Mouse (Mus musculus): ENCODE measurements around the gene Olfr1369-ps1. TPM values are rescaled to one million over a fixed set of nuclear protein-coding genes. Genes with fewer than 3 reads are reported as not detected.
"Not testable (repeated sequence)": the region's sequence is repeated elsewhere in the genome, so short reads cannot be mapped to it uniquely, and the experiment has no call there.

The Olfr1369-ps1 gene
- polyA plus RNA-seq (2017; shearing (Covaris generic)): under 1 TPM; 0.09 to 0.13 TPM

DNA sequence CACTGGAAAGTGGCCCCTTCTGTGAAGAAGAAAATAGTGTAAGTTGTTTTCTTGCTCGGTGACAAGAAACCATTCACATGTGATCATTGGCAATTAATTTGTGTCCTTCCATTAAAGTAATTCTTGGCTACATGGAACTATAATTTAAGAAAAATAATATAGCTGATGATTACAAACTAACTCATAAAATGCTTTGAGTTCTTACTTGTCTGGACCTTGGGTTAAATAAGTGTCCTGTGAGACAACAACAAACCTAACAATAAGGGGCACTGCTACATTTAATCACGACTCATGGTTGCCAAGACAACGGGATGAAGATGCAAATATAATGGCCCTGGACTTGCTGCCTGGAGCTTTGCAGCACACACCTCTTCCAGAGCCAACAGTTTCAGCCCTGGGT lies at the start of gene Olfr1369-ps1:
TSS of gene Olfr1369-ps1 (plus strand) at position 301 of the 400 bp plus-strand sequence.
- not testable (repeated sequence) for ATAC-seq

DNA sequence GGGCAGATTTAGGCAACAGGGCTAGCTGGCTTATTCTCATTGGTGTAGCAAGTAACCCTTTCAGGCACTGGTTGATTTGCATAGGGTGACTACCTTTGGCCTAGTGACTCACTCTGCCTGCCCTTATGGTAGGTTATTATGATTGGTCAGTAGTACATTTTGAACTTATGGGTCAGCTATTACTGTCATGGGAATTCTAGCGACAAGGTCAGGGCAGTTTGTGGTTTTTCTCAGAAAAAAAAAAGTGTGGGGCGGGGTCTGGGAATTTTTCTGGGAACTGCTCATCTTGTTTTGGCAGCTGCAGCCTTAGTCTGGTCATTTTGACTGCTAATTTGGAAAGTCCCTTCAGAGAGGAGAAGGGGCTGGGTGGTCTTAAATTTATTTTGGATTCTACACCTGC lies 45.3 kb upstream of the Olfr1369-ps1 start:
- no peak for ATAC-seq

DNA sequence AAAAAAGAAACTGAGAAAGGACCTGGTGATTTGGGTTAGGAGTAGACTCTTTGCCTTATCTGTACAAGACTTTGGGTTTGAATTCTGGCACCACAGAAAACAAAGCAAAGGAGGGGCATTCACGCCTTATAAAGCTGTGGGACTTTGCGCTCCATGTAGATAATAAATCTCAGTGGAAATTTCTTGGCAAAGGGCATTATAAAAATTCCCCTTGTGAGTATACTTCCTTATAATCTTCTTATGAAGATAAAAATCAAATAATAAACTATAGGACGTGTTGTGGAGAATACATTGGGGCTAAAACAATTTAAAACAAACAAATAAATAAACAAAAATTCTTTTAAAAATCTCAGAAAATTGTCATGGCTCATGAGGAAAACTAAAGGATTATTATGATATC lies 36.4 kb upstream of the Olfr1369-ps1 start, which contains the start of gene Olfr1370:
TSS of gene Olfr1370 (minus strand) at position 101 of the 400 bp plus-strand sequence.
- no peak for ATAC-seq

DNA sequence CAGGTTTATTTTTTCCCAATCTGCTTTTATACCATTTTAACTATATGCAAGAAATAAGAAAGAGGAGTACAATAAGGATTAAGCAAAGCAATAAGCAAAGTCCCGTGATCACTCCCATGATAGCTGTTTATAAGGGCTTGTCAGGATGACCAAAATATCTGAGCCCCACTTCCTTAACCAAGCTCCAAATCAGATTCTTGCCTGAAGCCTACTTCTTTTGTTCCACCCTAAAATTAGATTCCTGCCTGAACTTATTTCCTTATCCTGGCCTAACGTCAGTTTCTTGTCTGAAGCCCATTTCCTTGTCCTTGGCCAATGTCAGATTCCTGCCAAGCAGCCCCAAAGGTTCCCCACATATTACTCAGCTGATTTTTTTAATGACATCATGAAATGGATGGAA lies 28.6 kb upstream of the Olfr1369-ps1 start:
- no peak for ATAC-seq

DNA sequence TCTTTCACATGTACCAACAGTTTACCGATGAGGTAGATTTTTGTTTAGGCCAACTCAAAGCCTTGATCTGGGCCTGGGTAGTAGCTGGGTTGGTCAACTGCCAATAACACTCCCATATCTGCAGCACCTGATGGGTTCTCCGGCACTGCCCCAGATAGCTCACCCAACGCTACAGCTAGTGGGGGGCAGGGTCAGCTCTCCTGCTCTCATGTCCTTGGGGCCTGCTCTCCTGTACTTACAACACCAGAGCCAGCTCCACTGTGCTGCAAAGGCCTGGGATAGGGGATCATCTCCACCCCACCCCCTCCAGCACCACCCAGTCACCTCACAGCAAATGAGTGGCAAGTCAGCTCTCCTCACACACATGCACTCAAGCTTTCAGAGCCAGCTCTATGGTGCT lies 1.5 kb upstream of the Olfr1369-ps1 start:
- no peak for ATAC-seq

DNA sequence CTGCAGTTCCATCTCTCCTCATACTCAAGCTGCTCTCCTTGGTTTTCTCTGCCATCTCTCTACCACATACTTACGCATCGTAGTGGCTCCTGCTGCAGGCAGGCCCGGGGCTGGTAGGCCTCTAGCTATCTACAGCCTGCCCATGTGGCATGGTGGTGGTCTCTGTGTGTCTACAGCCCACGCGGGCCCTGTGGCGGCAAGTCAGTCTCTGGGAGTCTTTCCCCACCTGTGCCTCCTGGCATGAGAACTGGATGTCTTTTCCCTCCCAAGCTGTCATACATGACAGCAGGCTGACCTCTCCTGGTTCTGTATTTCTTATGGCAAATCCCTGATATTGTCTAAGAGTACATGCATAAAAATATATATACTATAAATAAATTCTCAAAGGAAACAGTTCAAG lies 842 bp upstream of the Olfr1369-ps1 start:
- ATAC-seq: no peak

DNA sequence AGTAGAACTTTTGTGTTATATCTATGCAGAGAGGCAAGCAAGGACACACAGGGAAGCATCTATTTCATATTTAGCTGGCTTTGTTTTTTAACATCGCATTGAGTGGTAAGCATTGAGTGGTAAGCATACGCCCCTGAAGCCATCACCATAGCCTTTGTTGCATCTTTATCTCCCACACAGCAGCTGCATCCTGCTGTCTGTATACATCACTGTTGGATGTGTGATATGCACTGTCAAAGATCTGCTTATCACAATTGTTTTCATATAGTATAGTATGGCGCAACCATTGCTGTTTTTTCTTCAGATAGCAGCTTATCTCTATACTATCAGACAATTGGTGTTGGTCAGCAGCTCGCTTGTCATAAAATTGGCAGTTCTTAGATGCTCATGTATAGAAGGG lies 2.8 kb downstream of the Olfr1369-ps1 start:
- ATAC-seq: no peak

DNA sequence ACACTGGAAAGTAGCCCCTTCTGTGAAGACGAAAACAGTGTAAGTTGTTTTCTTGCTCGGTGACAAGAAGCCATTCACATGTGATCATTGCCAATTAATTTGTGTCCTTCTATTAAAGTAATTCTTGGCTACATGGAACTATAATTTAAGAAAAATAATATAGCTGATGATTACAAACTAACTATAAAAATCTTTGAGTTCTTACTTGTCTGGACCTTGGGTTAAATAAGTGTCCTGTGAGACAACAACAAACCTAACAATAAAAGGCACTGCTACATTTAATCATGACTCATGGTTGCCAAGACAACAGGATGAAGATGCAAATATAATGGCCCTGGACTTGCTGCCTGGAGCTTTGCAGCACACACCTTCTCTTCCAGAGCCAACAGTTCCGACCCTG lies 18.1 kb downstream of the Olfr1369-ps1 start, which contains the start of gene Olfr263:
TSS of gene Olfr263 (plus strand) at position 301 of the 400 bp plus-strand sequence.
- ATAC-seq: not testable (repeated sequence)

DNA sequence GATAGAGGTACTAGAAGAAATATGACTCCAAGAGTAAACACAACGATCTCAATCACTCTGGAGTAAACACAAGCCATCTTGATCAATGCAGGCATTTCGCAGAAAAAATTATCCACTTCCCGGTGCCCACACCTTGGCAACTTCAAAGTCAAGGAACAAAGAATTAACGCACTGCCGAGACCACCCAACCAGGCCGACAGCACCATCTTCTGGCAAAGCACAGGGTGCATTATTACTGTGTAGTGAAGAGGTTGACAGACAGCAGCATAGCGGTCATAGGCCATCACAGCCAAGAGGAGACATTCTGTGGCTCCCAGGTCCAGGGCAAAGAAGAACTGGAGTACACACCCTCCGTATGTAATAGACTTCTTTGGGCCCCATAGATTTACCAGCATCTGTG lies 31.1 kb downstream of the Olfr1369-ps1 start:
- no peak for ATAC-seq

DNA sequence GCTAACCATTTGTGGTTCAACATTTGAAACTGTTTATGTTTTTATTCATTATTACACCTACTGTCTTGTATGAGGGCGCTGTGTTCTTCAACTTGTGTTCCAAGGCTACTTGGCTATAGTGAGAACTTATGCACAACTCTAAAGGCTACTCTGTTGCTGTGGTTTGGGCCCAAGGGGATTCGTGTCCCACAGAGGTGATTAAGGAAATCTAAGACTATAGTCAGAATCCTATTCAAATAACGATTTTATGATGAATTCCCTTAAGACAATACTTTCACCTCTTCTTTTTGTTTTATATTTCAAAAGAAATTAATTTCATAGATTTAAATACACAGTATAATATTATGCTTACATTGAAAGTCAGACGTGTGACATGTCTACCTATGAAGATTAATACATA lies 34.5 kb downstream of the Olfr1369-ps1 start, which contains the start of gene Olfr1368:
TSS of gene Olfr1368 (minus strand) at position 101 of the 400 bp plus-strand sequence.
- no peak for ATAC-seq

DNA sequence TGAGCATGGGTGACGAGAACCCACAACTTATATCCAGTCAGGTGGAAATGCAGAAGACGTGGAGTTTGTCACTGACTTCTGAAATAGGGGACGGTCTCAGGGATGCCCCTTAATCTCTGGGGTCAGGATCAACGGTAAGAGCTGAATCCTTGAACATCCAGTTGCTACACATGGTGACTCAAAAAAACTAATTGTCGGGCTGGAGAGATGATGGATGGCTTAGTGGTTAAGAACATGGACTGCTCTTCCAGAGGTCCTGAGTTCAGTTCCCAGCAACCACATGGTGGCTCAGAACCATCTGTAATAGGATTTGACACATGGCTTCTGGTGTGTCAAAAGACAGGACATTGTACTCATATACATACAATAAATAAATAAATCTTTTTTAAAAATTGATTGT lies 44.6 kb downstream of the Olfr1369-ps1 start:
- no peak for ATAC-seq

DNA sequence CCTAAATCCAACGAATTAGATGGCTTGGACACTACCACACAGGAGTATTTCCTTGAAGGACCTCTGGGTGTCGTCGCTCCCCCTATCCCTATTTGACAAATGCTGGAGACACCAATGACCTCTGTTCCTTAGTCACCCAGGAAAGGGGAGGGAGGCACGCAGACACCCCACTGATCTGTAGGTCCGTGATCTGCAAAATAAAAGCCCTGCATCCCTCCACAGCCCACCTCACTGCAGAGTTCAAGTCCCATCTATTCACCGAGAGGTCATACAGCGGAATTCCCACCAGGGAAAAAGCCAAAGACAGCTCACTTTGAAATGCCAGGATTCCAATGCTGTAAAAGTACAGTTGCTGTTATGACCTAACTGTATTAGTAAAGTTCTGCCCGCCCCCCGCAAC lies 46.8 kb downstream of the Olfr1369-ps1 start:
- no peak for ATAC-seq

DNA sequence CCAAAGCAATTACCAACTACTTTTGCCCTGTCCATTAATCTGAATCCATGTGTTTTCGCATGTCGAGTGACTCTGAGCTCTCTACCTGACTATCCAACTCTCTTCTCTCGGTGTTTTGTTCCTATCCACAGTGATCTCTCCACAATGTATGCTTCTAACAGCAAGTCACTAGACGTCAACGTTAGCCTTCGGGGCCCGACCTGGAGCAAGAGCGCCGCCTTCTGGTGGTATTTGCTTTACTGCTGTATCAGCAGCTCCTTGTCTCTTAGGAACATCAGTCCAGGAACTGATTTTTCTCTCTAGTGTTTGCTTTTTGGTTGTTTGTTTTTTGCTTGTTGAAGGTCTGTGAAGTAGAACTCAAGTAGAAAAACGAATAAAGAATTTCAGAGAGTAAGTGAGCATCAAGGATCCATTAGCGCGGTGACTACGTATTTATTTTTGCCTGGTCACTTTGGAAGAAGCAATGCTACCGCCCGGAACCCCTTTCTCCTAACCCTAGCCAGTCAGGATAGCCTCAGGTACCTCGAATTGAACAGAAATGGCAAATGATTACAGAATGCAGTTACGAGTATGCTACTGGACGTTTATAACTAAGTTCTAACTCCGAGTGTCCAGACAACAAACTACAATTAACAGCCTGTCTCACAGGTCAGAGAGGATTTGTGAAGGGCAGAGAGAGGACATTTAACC lies 47.6 kb downstream of the Olfr1369-ps1 start:
- peak; percentile 54 for ATAC-seq

DNA sequence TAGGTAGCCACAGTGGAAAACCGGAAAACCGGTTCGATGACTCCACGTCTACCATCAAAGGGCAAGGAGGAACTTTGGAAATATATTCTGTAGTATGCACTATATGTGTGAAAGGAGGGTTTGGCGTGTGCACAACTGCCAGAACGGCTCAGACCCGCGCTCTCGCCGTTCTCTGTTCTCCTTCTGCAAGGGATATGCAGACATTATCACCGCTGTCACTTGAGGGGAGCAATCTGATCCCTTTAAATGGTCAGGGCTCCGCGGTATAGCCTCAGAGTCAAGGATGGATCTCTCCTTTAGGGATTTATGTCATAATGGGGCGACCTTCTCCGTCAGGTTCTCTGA lies 48.2 kb downstream of the Olfr1369-ps1 start:
- peak; percentile 16 for ATAC-seq

DNA sequence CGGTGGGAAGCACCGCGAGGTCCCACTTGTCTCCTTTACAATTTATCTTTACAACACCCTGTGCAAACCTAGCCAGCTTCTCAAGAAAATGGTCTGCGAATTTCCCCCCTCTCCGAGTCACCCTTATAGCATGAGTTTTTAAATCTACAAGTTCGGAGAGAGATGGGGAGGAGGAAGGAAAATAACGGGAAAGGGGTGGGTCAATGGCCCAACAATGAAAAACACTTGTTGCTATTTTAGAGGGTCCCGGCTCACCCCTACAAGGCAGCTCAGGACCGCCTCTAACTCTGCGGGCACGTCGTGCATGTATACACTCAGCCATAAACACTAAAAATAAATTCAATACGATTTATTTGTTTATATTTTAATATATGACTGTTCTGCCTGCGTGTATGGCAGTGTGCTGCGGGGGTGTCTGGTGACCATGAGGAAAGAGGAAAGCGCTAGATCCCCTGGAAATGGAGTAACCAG lies 48.8 kb downstream of the Olfr1369-ps1 start:
- no peak for ATAC-seq

DNA sequence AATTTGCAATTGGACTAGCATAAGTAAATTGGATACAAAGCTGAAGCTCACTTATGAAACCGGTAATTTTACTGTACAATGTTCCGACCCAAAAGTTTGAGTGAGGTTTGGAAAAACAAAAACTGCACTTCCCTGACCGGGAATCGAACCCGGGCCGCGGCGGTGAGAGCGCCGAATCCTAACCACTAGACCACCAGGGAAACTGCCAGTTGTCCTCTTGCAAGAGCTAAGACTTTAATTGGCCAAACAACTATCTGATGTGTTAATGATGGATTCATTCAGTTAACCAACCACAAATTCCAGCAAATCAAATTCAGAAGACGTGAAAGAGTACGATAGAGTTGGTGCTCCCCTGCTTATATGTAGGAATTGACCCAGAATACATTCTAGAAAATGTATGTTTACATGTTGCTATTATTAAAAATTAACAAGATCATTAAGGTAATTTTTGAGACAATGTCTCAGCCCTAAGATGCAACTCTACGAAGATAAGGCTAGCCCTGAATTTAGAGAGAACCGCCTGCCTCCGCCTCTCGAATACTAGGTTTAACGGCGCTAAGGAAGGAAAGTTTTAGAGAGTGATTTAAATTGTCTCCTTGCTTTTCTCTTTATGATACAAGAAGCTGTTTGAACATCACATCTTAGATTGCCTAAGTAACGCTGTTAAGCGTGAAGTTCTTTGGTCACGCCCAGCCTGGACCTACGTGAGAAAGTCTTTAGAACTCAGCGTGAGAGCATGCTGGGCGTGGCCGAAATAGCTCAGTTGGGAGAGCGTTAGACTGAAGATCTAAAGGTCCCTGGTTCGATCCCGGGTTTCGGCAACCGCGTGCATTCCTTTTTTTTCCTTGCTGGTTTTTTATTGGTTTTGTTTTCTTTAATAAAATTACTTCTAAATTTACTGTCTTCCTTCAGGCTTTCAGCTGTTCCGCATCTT lies 49.6 kb downstream of the Olfr1369-ps1 start:
- ATAC-seq: peak; percentile 60

DNA sequence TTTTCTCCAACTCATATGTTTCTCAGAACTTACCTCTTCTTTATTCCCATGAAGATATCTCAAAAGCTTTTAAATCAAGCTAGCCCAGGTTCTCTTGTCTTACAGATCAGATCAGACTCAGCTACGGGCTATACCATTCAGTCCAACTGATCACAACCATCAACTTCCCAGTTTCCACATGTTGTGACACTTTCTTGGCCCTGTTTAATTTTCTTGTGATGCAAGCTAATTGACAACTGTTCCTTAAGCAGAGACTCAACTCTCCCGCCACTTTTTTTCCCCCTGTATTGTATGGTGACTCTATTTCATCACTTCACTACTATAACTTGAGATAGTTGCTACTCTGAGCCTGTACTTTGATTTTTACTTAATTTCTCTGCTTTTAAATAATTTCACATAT lies 50.3 kb downstream of the Olfr1369-ps1 start:
- ATAC-seq: no peak

DNA sequence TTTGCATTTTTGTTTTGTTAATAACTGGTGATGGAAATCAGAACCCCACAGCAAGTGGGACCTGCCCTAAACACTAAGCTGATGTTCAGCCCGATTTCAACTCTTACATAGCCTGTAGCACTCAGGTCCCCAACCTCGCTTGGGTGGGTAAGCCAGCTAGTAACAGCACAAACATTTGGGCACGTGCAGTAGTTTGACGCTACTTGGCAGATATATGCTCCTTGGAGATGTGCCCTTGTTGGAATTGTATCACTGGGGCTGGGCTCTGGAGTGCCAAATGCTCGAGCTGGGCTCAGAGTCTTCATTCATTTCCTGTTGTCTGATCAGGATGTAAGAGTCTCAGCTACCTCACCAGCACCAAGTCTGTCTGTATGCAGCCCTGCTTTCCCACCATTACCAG lies 51.3 kb downstream of the Olfr1369-ps1 start:
- ATAC-seq: no peak

DNA sequence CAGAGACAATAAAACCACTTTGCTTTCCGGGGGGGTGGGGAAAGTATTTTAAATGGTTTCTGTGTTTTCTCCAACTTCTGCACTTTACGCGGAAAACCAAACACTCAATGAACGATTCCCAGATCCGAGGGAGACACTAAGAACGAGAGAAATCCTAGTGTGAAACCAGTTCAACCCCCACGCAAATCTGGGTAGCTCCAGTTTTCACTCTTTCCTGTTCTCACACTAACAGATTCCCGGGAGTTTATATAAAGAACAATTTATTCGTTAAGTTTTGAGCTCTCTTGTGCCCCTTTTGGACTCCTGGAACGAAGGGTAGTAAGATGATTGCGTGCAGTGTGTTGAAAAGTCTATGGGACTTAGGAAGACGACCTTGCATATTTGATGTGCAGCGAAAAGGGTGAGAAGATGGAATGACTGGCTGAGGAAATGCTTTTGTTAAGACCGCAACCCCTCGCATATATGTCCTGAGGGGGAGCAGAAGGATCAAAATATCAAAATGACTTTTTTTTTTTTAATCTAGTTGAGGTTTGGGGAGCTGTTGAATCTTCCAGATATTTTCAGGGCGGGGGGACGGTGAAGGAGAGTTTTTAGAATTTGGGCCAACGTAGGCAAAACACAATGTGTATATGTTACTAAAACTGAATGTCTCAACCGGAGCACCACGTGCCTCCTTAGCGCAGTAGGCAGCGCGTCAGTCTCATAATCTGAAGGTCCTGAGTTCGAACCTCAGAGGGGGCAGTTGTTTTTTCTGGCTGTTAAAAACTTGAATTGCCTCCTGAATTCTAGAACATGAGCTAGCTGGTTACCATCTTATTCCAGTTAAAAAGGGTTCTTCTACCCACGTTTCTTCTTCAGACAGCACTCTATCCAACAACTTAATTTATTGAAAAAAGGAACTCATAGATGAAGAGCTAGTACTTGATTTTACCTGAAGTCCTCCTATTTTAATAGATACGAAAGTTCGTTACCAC lies 55.9 kb downstream of the Olfr1369-ps1 start:
- ATAC-seq: peak; percentile 19

DNA sequence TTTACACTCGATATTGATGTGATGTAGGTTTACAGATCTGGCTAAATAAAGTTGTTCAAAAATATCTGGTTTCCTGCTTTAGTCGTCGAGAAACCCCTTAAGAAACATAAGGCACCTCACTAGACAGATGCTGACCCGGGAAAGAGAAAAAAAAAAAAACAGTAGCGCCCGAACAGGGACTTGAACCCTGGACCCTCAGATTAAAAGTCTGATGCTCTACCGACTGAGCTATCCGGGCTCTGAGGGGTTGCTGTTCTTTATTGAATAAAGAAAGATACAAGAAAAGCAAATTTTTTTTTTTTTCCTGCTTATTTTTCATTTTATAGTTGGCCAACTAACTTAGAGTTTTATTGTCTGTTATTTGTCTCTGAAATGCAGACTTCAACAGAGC lies 56.6 kb downstream of the Olfr1369-ps1 start:
- ATAC-seq: peak; percentile 7

DNA sequence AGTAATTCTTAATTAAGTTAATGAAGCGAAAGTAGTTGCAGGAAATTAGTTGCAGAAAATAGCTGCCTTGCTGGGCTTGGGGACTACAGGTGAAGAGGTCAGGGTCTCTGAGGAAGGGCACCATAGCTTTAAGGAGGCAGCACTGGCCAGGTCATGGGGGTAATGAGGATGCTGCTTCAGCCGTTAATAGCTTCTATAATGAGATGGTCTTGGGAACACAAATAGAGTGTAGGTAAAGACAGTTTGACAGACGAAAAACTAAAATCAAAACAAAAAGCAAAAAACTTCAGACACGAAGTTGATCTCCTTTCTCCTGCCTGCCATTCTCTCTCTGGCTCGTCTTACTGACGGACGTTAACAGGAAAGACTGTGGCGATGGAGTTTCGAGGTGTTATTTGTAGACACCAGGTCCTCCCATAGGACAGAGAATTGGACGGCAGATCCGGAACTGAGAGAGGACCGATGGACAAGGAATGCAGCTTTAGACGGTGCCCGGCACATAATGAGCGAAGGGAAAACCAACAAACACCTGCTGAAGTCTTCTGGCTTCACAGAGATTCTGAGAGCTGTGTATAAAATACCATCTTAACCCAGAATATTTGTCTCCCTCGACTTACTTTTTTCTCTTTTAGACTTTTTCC lies 57.2 kb downstream of the Olfr1369-ps1 start:
- no peak for ATAC-seq
